In genomic region chr14:58788190-58788945, GRCm38 (mm10) we compare ENCODE assay signal across 28 mouse cellular contexts.
DNase-seq lines count a peak whose midpoint lies in the region; ATAC-seq and TF ChIP-seq lines count a peak whose summit lies in the region.
"Had no signal": no experiment of that assay in that cellular context is flagged by ENCODE, and none has a peak within 500 bp of the region (broad histone marks: within the 10 kb centered on the region; RNA-seq: fewer than 3 reads in every experiment).

No protein-coding gene starts in this region.

- DNase-seq in heart, adult 18-20 months, result peak; percentile 37 to 45
- DNase-seq in heart, postnatal 14 days, result no peak
- DNase-seq in lung, postnatal 25 days (ENCODE audit: low spot score), result no peak
- DNase-seq in Patski (ENCODE audit: low read depth, low spot score), result peak; percentile 81
- peak; percentile 96 for DNase-seq in fat pad, adult 2 months (ENCODE audit: extremely low read depth, low read depth, low spot score)
- DNase-seq in c-Kit-positive CD71-positive TER-119-positive erythroid progenitor cells, embryonic 14.5 days (ENCODE audit: low spot score), result no peak
- DNase-seq: adrenal gland, adult 8-10 months; B cell, adult 2 months; cerebellum, adult 18-20 months; kidney, adult 11 months; kidney, postnatal 14 days; layer of hippocampus, adult 9-11 months; retina, postnatal 1 day; right cerebral cortex, postnatal 25 days; spleen, adult 18-20 months; thymus, postnatal 25 days had no signal

- H3K36me3 ChIP-seq in lung, embryonic 16.5 days (ENCODE audit: control insufficient read depth, insufficient read depth, low read length), result no peaks in the 10 kb centered on the region
- H3K36me3 ChIP-seq: forebrain, embryonic 10.5 days; forebrain, embryonic 15.5 days; hindbrain, embryonic 10.5 days; hindbrain, embryonic 15.5 days; limb, embryonic 10.5 days; limb, embryonic 15.5 days; liver, embryonic 15.5 days; midbrain, embryonic 15.5 days; neural tube, embryonic 15.5 days had no signal

- no peak overlapping the region for H3K27ac ChIP-seq in lung, embryonic 16.5 days (ENCODE audit: low read length)
- H3K27ac ChIP-seq: forebrain, embryonic 10.5 days; forebrain, embryonic 15.5 days; hindbrain, embryonic 10.5 days; hindbrain, embryonic 15.5 days; limb, embryonic 10.5 days; limb, embryonic 15.5 days; liver, embryonic 15.5 days; midbrain, embryonic 15.5 days; neural tube, embryonic 15.5 days had no signal

- no peak overlapping the region for H3K4me3 ChIP-seq in lung, embryonic 16.5 days (ENCODE audit: low read length)
- H3K4me3 ChIP-seq: forebrain, embryonic 10.5 days; forebrain, embryonic 15.5 days; hindbrain, embryonic 10.5 days; hindbrain, embryonic 15.5 days; limb, embryonic 10.5 days; limb, embryonic 15.5 days; liver, embryonic 15.5 days; midbrain, embryonic 15.5 days; neural tube, embryonic 15.5 days had no signal

- peaks cover 6% of the 10 kb centered on the region for H3K4me1 ChIP-seq in lung, embryonic 16.5 days (replicated peaks; ENCODE audit: control insufficient read depth, insufficient read depth, low read length)
- H3K4me1 ChIP-seq: forebrain, embryonic 10.5 days; hindbrain, embryonic 10.5 days; hindbrain, embryonic 15.5 days; liver, embryonic 15.5 days; midbrain, embryonic 15.5 days; neural tube, embryonic 15.5 days had no signal

- H3K9me3 ChIP-seq in lung, embryonic 16.5 days (ENCODE audit: control insufficient read depth, low read length), result no peaks in the 10 kb centered on the region
- H3K9me3 ChIP-seq: forebrain, embryonic 10.5 days; forebrain, embryonic 15.5 days; hindbrain, embryonic 10.5 days; hindbrain, embryonic 15.5 days; limb, embryonic 10.5 days; limb, embryonic 15.5 days; liver, embryonic 15.5 days; midbrain, embryonic 15.5 days; neural tube, embryonic 15.5 days had no signal

- peak; percentile 43; the same call in 1 of the 2 replicates for ATAC-seq in lung, embryonic 16.5 days (ENCODE audit: low read depth)
- ATAC-seq in Patski, result peak; percentile 85
- ATAC-seq: forebrain, embryonic 15.5 days; inflammation-experienced regulatory T-cells, adult 6 months; midbrain, embryonic 15.5 days had no signal

- no peak overlapping the region for H3K4me2 ChIP-seq in lung, embryonic 16.5 days (ENCODE audit: low read depth, low read length)
- H3K4me2 ChIP-seq: forebrain, embryonic 15.5 days; heart, embryonic 11.5 days; hindbrain, embryonic 15.5 days; limb, embryonic 15.5 days; liver, embryonic 15.5 days; midbrain, embryonic 15.5 days; neural tube, embryonic 15.5 days had no signal

- H3K9ac ChIP-seq in lung, embryonic 16.5 days (ENCODE audit: low read length), result no peak overlapping the region
- H3K9ac ChIP-seq: forebrain, embryonic 15.5 days; hindbrain, embryonic 15.5 days; limb, embryonic 15.5 days; liver, embryonic 15.5 days; midbrain, embryonic 15.5 days; neural tube, embryonic 15.5 days had no signal

- in situ Hi-C loops in Patski (cut with MboI; ENCODE audit: low pct_unique_long_range_greater_than_20kb), result no loop called here

- CTCF ChIA-PET in Patski (lab: Charles Lee), result interaction anchor here (1.4 to 1.5 kb wide), 2 partner anchors 151 to 296 kb away, joined by 3 read pairs; no protein-coding TSS in a partner anchor

- H3K27me3 ChIP-seq in lung, embryonic 16.5 days (ENCODE audit: control insufficient read depth, insufficient read depth, low read depth, low read length), result no peaks in the 10 kb centered on the region
- H3K27me3 ChIP-seq in Patski, result no peaks in the 10 kb centered on the region
- H3K27me3 ChIP-seq: forebrain, embryonic 15.5 days; hindbrain, embryonic 15.5 days; limb, embryonic 15.5 days; liver, embryonic 15.5 days; midbrain, embryonic 15.5 days; neural tube, embryonic 15.5 days had no signal

- TF ChIP-seq CTCF in Patski (IDR thresholded peaks at IDR 0.05), result no peak

- intact Hi-C loops in heart, postnatal 14 days (cut with DNase I), result no loop called here

- WGBS in lung, embryonic 16.5 days, result 46% methylated on average over 10 of the region's 10 CpGs

- POLR2A ChIA-PET in Patski (lab: Charles Lee), result no interaction called here

Comparison
In these comparisons a context has a peak if more than half of its experiments do, and no peak if none do; other contexts are left out.
1. DNase-seq: peak in heart, adult 18-20 months (2 of 2), Patski (single experiment) and fat pad, adult 2 months (single experiment); none in heart, postnatal 14 days (0 of 2), lung, postnatal 25 days (single experiment) and c-Kit-positive CD71-positive TER-119-positive erythroid progenitor cells, embryonic 14.5 days (single experiment).